Comparison of ENCODE assay signal across 9 mouse cellular contexts in genomic region chr9:63074023-63074750, GRCm38 (mm10).
DNase-seq lines count a peak whose midpoint lies in the region; ATAC-seq and TF ChIP-seq lines count a peak whose summit lies in the region.
"Had no signal": no experiment of that assay in that cellular context is flagged by ENCODE, and none has a peak within 500 bp of the region (broad histone marks: within the 10 kb centered on the region; RNA-seq: fewer than 3 reads in every experiment).

No protein-coding gene starts in this region.

- DNase-seq in CD4-positive, CD25-positive, alpha-beta regulatory T cell, adult 2 months (ENCODE audit: low read depth, low spot score): peak; percentile 20
- DNase-seq in lung, embryonic 14.5 days: peak; percentile 53
- DNase-seq in lung, postnatal 14 days: no peak
- no peak for DNase-seq in ovary, postnatal 10 days (ENCODE audit: low spot score)
- no peak for DNase-seq in layer of hippocampus, adult 9-10 months (ENCODE audit: low spot score)
- DNase-seq: cerebellum, adult 9-10 months had no signal

- ATAC-seq in CD4-positive, CD25-positive, alpha-beta regulatory T cell, adult 4 months: no peak
- ATAC-seq in lung, embryonic 14.5 days (ENCODE audit: insufficient read depth): no peak
- no peak for ATAC-seq in embryonic facial prominence, embryonic 12.5 days (ENCODE audit: insufficient number of reproducible peaks, insufficient read depth, low FRiP score, low TSS enrichment)
- ATAC-seq in limb, embryonic 12.5 days (ENCODE audit: insufficient number of reproducible peaks, insufficient read depth, low FRiP score, low TSS enrichment, low read depth): no peak

- 13% methylated on average over 10 of the region's 10 CpGs for WGBS in lung, embryonic 14.5 days
- 21% methylated on average over 10 of the region's 10 CpGs for WGBS in embryonic facial prominence, embryonic 12.5 days
- 11% methylated on average over 10 of the region's 10 CpGs for WGBS in limb, embryonic 12.5 days

- H3K27me3 ChIP-seq in lung, embryonic 14.5 days (ENCODE audit: insufficient read depth, low read length): no peaks in the 10 kb centered on the region
- no peaks in the 10 kb centered on the region for H3K27me3 ChIP-seq in embryonic facial prominence, embryonic 12.5 days
- H3K27me3 ChIP-seq in limb, embryonic 12.5 days: no peaks in the 10 kb centered on the region

- H3K9me3 ChIP-seq in lung, embryonic 14.5 days (ENCODE audit: low read depth, low read length): no peaks in the 10 kb centered on the region
- H3K9me3 ChIP-seq in embryonic facial prominence, embryonic 12.5 days: no peaks in the 10 kb centered on the region; the same call in 1 of the 2 replicates
- H3K9me3 ChIP-seq in limb, embryonic 12.5 days: no peaks in the 10 kb centered on the region

- peak overlapping the region; percentile 45 for H3K4me2 ChIP-seq in lung, embryonic 14.5 days
- peak overlapping the region; percentile 14; the same call in 1 of the 2 replicates for H3K4me2 ChIP-seq in embryonic facial prominence, embryonic 12.5 days (replicated peaks)
- H3K4me2 ChIP-seq in limb, embryonic 12.5 days: no peak overlapping the region

- TF ChIP-seq CTCF in lung, embryonic 14.5 days (IDR thresholded peaks at IDR 0.05; ENCODE audit: low read depth): 0 out of 2 replicates have a peak, but pooled peaks have one; percentile 3

- H3K36me3 ChIP-seq in lung, embryonic 14.5 days (ENCODE audit: insufficient read depth): no peaks in the 10 kb centered on the region
- no peaks in the 10 kb centered on the region for H3K36me3 ChIP-seq in embryonic facial prominence, embryonic 12.5 days
- no peaks in the 10 kb centered on the region for H3K36me3 ChIP-seq in limb, embryonic 12.5 days

- H3K27ac ChIP-seq in lung, embryonic 14.5 days (ENCODE audit: low read depth): peak overlapping the region; percentile 87
- H3K27ac ChIP-seq in embryonic facial prominence, embryonic 12.5 days: no peak overlapping the region; the same call in 1 of the 2 replicates
- H3K27ac ChIP-seq in limb, embryonic 12.5 days: peak overlapping the region; percentile 36; the same call in 1 of the 2 replicates

- peaks cover 18% of the 10 kb centered on the region for H3K4me1 ChIP-seq in lung, embryonic 14.5 days (ENCODE audit: insufficient read depth)
- H3K4me1 ChIP-seq in embryonic facial prominence, embryonic 12.5 days: peaks cover 30% of the 10 kb centered on the region
- H3K4me1 ChIP-seq in limb, embryonic 12.5 days (replicated peaks): peaks cover 21% of the 10 kb centered on the region

- H3K9ac ChIP-seq in lung, embryonic 14.5 days: no peak overlapping the region
- no peak overlapping the region for H3K9ac ChIP-seq in embryonic facial prominence, embryonic 12.5 days
- no peak overlapping the region for H3K9ac ChIP-seq in limb, embryonic 12.5 days (replicated peaks)

- no peak overlapping the region for H3K4me3 ChIP-seq in lung, embryonic 14.5 days (ENCODE audit: low read depth, low read length)
- H3K4me3 ChIP-seq in embryonic facial prominence, embryonic 12.5 days: no peak overlapping the region
- H3K4me3 ChIP-seq in limb, embryonic 12.5 days (replicated peaks): no peak overlapping the region

Comparison
In these comparisons a context has a peak if more than half of its experiments do, and no peak if none do; other contexts are left out.
1. DNase-seq: peak in CD4-positive, CD25-positive, alpha-beta regulatory T cell, adult 2 months (single experiment) and lung, embryonic 14.5 days (single experiment); none in lung, postnatal 14 days (single experiment), ovary, postnatal 10 days (single experiment) and layer of hippocampus, adult 9-10 months (single experiment).